Mouse (Mus musculus): ENCODE measurements at regions not wholly inside any gene's neighbourhood (a gene's known extent, or its start where the extent isn't known, plus 50 kb on each side); places are given as distances from the start of the nearest gene placed in this dataset.

DNA sequence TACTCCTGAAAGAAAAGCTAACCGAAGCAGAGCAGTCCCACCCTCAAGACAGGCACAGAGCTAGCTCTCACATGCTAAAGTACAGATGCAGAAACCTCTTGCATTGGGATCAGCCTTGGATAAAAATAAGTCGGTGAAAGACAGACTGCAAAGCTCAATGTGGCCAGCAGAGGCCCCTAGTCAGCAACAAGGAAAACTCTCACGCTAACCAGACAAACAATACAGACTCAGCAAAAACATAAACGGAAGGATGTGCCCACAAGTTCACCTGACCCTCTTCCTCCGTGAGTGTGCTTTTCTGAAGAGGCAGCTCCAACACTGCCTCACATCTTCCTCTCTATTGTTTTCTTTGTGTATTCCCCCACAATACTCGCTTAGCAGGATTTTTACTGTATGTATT, 77.8 kb downstream of the Rpia start:
- peak; percentile 88 for DNase-seq (ENCODE audit: extremely low read depth)
- Histone ChIP-seq H3K36me3 (replicated peaks in 1 of 2; ENCODE audit: control insufficient read depth in 1 of 2, insufficient read depth in 1 of 2, low read length in 1 of 2) (peaks cover 0 to 7% of the 10 kb centered on the region in 2 experiments), H3K27ac (ENCODE audit: insufficient read depth, low read depth) (peak overlapping the region; percentile 80), H3K9ac (ENCODE audit: insufficient read depth, low read depth) (peak overlapping the region; percentile 62), H3K9me3 (replicated peaks; ENCODE audit: low read length) (no peaks in the 10 kb centered on the region), H3K4me1 (ENCODE audit: control insufficient read depth in 1 of 2, insufficient read depth in 2 of 2) (peaks cover 2 to 21% of the 10 kb centered on the region in 2 experiments; a peak in 2 of 4 replicates), H3K4me3 (replicated peaks in 1 of 3; ENCODE audit: low read depth in 2 of 3, low read length in 2 of 3, poor library complexity in 1 of 3) (peak overlapping the region; percentile 36 to 44 (median 39)), H3K79me2 (replicated peaks; ENCODE audit: control insufficient read depth, extremely low read depth, insufficient read depth, poor library complexity, severe bottlenecking) (peaks cover 5% of the 10 kb centered on the region; the same call in 1 of the 2 replicates), H3K27me3 (replicated peaks) (no peaks in the 10 kb centered on the region), H3K4me2 (ENCODE audit: insufficient read depth, low read depth, poor library complexity, severe bottlenecking) (peak overlapping the region; percentile 80)
- dilution Hi-C loops (cut with MboI; ENCODE audit: extremely low pct_ligation_motif_present, extremely low pct_unique_long_range_greater_than_20kb, low sequenced_read_pairs) (no loop called here), in situ Hi-C loops (cut with MboI; ENCODE audit: low pct_ligation_motif_present, low pct_unique_long_range_greater_than_20kb, low sequenced_read_pairs) (no loop called here)
- TF ChIP-seq ELF1 (IDR thresholded peaks at IDR 0.05; ENCODE audit: low read depth, low read length) (peak; percentile 75), ZKSCAN1 (IDR thresholded peaks at IDR 0.05; ENCODE audit: borderline replicate concordance, low read depth, low read length) (no peak), UBTF (IDR thresholded peaks at IDR 0.05; ENCODE audit: low read depth, low read length) (no peak), HCFC1 (IDR thresholded peaks at IDR 0.05; ENCODE audit: low read depth, low read length) (no peak; the same call in 1 of the 2 replicates), CTCF (conservative IDR thresholded peaks at IDR 0.05 in 1 of 2, IDR thresholded peaks at IDR 0.05 in 1 of 2; ENCODE audit: low read depth in 2 of 2, low read length in 2 of 2) (peak; percentile 90 to 93), MXI1 (IDR thresholded peaks at IDR 0.05; ENCODE audit: low read depth, low read length) (peak; percentile 61; the same call in 1 of the 2 replicates), GABPA (IDR thresholded peaks at IDR 0.05; ENCODE audit: insufficient replicate concordance, low read depth, low read length) (no peak), E2F4 (IDR thresholded peaks at IDR 0.05; ENCODE audit: insufficient replicate concordance, low read depth, low read length) (0 out of 2 replicates have a peak, but pooled peaks have one; percentile 24), CHD2 (IDR thresholded peaks at IDR 0.05; ENCODE audit: low read length) (no peak), USF1 (IDR thresholded peaks at IDR 0.05; ENCODE audit: low read depth, low read length) (no peak), SIN3A (IDR thresholded peaks at IDR 0.05; ENCODE audit: low read length) (peak; percentile 74; the same call in 1 of the 2 replicates), MEF2A (IDR thresholded peaks at IDR 0.05; ENCODE audit: borderline replicate concordance, low read depth, low read length) (peak; percentile 75), RCOR1 (conservative IDR thresholded peaks at IDR 0.05; ENCODE audit: low read depth, low read length) (0 out of 2 replicates have a peak, but pooled peaks have one; percentile 78), IRF4 (IDR thresholded peaks at IDR 0.05; ENCODE audit: low read depth, low read length) (peak; percentile 73), MAX (IDR thresholded peaks at IDR 0.05; ENCODE audit: low read length) (peak; percentile 80), MAFK (IDR thresholded peaks at IDR 0.05; ENCODE audit: insufficient replicate concordance, low read length) (peak; percentile 100), POLR2A (IDR thresholded peaks at IDR 0.05; ENCODE audit: low read depth, low read length) (peak; percentile 69), JUN (IDR thresholded peaks at IDR 0.05; ENCODE audit: insufficient read depth, low read depth, low read length) (no peak), ETS1 (conservative IDR thresholded peaks at IDR 0.05; ENCODE audit: low read depth, low read length) (peak; percentile 89), NRF1 (IDR thresholded peaks at IDR 0.05; ENCODE audit: low read depth, low read length) (no peak), SMC3 (IDR thresholded peaks at IDR 0.05; ENCODE audit: low read depth, low read length) (peak; percentile 92), ZNF384 (IDR thresholded peaks at IDR 0.05; ENCODE audit: low read depth, low read length) (no peak; the same call in 1 of the 2 replicates), TCF12 (IDR thresholded peaks at IDR 0.05; ENCODE audit: low read depth, low read length) (peak; percentile 86), POLR2AphosphoS2 (IDR thresholded peaks at IDR 0.05; ENCODE audit: low read depth, low read length) (no peak), MYC (IDR thresholded peaks at IDR 0.05; ENCODE audit: low read depth, low read length) (peak; percentile 82), JUND (conservative IDR thresholded peaks at IDR 0.05; ENCODE audit: low read depth, low read length) (0 out of 2 replicates have a peak, but pooled peaks have one; percentile 46), USF2 (conservative IDR thresholded peaks at IDR 0.05; ENCODE audit: low read depth, low read length) (no peak), TBP (conservative IDR thresholded peaks at IDR 0.05; ENCODE audit: low read depth, low read length) (peak; percentile 85), ZC3H11A (IDR thresholded peaks at IDR 0.05; ENCODE audit: low read depth, low read length) (peak; percentile 57; the same call in 1 of the 2 replicates), KAT2A (IDR thresholded peaks at IDR 0.05; ENCODE audit: insufficient replicate concordance, low read length) (0 out of 2 replicates have a peak, but pooled peaks have one; percentile 62), NELFE (IDR thresholded peaks at IDR 0.05; ENCODE audit: low read depth, low read length) (peak; percentile 48; the same call in 1 of the 2 replicates), BHLHE40 (IDR thresholded peaks at IDR 0.05; ENCODE audit: low read depth, low read length) (peak; percentile 95), RAD21 (IDR thresholded peaks at IDR 0.05; ENCODE audit: low read depth, low read length) (peak; percentile 77), ZMIZ1 (IDR thresholded peaks at IDR 0.05; ENCODE audit: low read depth, low read length) (peak; percentile 58; the same call in 1 of the 2 replicates), EP300 (IDR thresholded peaks at IDR 0.05; ENCODE audit: low read length) (peak; percentile 62; the same call in 1 of the 2 replicates), MAZ (IDR thresholded peaks at IDR 0.05; ENCODE audit: low read depth, low read length) (0 out of 2 replicates have a peak, but pooled peaks have one; percentile 72), CHD1 (IDR thresholded peaks at IDR 0.05; ENCODE audit: low read depth, low read length) (no peak)
